ENCODE assay signal across 28 mouse cellular contexts in genomic region chr5:123822706-123823105, GRCm38 (mm10). TPM values are rescaled to one million over a fixed set of nuclear protein-coding genes. Genes with fewer than 3 reads are reported as not detected.
A peak's percentile ranks its signal among the peaks of the same experiment; 100 is the strongest.
DNase-seq lines count a peak whose midpoint lies in the region; ATAC-seq and TF ChIP-seq lines count a peak whose summit lies in the region.
"Had no signal": no experiment of that assay in that cellular context is flagged by ENCODE, and none has a peak within 500 bp of the region (broad histone marks: within the 10 kb centered on the region; RNA-seq: fewer than 3 reads in every experiment).

No protein-coding gene starts in this region.

- H3K27ac ChIP-seq in forebrain, embryonic 13.5 days, result peak overlapping the region; percentile 31; the same call in 1 of the 2 replicates
- H3K27ac ChIP-seq in forebrain, embryonic 10.5 days, result no peak overlapping the region
- H3K27ac ChIP-seq in layer of hippocampus, adult 2 months, result peak overlapping the region; percentile 40; the same call in 1 of the 2 replicates
- 0 out of 2 replicates have a peak overlapping the region, but pooled peaks have one; percentile 28 for H3K27ac ChIP-seq in neural tube, embryonic 13.5 days (replicated peaks)
- H3K27ac ChIP-seq: kidney, embryonic 15.5 days; neural tube, embryonic 12.5 days had no signal

- WGBS in forebrain, embryonic 13.5 days, result 56% methylated on average over 7 of the region's 7 CpGs
- WGBS in forebrain, embryonic 10.5 days, result 78% methylated on average over 7 of the region's 7 CpGs
- WGBS in neural tube, embryonic 13.5 days, result 60% methylated on average over 7 of the region's 7 CpGs

- H3K27me3 ChIP-seq in forebrain, embryonic 13.5 days, result no peaks in the 10 kb centered on the region
- no peaks in the 10 kb centered on the region for H3K27me3 ChIP-seq in forebrain, embryonic 10.5 days (ENCODE audit: poor library complexity, severe bottlenecking)
- H3K27me3 ChIP-seq in neural tube, embryonic 13.5 days, result no peaks in the 10 kb centered on the region
- H3K27me3 ChIP-seq: heart, embryonic 12.5 days; kidney, embryonic 15.5 days; neural tube, embryonic 12.5 days had no signal

- peaks cover 33% of the 10 kb centered on the region for H3K36me3 ChIP-seq in forebrain, embryonic 13.5 days (ENCODE audit: poor library complexity, severe bottlenecking)
- H3K36me3 ChIP-seq in forebrain, embryonic 10.5 days (replicated peaks), result peaks cover 60% of the 10 kb centered on the region
- no peaks in the 10 kb centered on the region for H3K36me3 ChIP-seq in neural tube, embryonic 13.5 days

- no peak overlapping the region for H3K4me3 ChIP-seq in forebrain, embryonic 13.5 days
- no peak overlapping the region for H3K4me3 ChIP-seq in forebrain, embryonic 10.5 days
- H3K4me3 ChIP-seq in layer of hippocampus, adult 2 months, result no peak overlapping the region
- no peak overlapping the region for H3K4me3 ChIP-seq in neural tube, embryonic 13.5 days
- H3K4me3 ChIP-seq: heart, embryonic 12.5 days; kidney, embryonic 15.5 days; neural tube, embryonic 12.5 days had no signal

- H3K9me3 ChIP-seq in forebrain, embryonic 13.5 days (replicated peaks), result no peaks in the 10 kb centered on the region
- no peaks in the 10 kb centered on the region for H3K9me3 ChIP-seq in forebrain, embryonic 10.5 days
- H3K9me3 ChIP-seq in neural tube, embryonic 13.5 days, result no peaks in the 10 kb centered on the region
- H3K9me3 ChIP-seq: heart, embryonic 12.5 days; kidney, embryonic 15.5 days; neural tube, embryonic 12.5 days had no signal

- H3K9ac ChIP-seq in forebrain, embryonic 13.5 days, result no peak overlapping the region
- no peak overlapping the region for H3K9ac ChIP-seq in neural tube, embryonic 13.5 days
- H3K9ac ChIP-seq: heart, embryonic 12.5 days; kidney, embryonic 15.5 days; neural tube, embryonic 12.5 days had no signal

- H3K4me2 ChIP-seq in forebrain, embryonic 13.5 days, result no peak overlapping the region
- no peak overlapping the region for H3K4me2 ChIP-seq in neural tube, embryonic 13.5 days
- H3K4me2 ChIP-seq: heart, embryonic 12.5 days; kidney, embryonic 15.5 days; neural tube, embryonic 12.5 days had no signal

- no peak for ATAC-seq in forebrain, embryonic 13.5 days
- 0 out of 2 replicates have a peak, but pooled peaks have one; percentile 32 for ATAC-seq in neural tube, embryonic 13.5 days (ENCODE audit: low read depth)
- ATAC-seq: CD4-positive, CD25-positive, alpha-beta regulatory T cell, adult 4 months had no signal

- no peaks in the 10 kb centered on the region for H3K4me1 ChIP-seq in forebrain, embryonic 13.5 days
- no peaks in the 10 kb centered on the region for H3K4me1 ChIP-seq in forebrain, embryonic 10.5 days
- 0 out of 2 replicates have a peak, but pooled peaks cover 8% of the 10 kb centered on the region for H3K4me1 ChIP-seq in neural tube, embryonic 13.5 days (replicated peaks)
- H3K4me1 ChIP-seq: heart, embryonic 12.5 days; neural tube, embryonic 12.5 days had no signal

- TF ChIP-seq CTCF in layer of hippocampus, adult 2 months (conservative IDR thresholded peaks at IDR 0.05), result no peak

- DNase-seq in forebrain, embryonic 10.5 days (ENCODE audit: extremely low spot score, low spot score), result no peak
- no peak for DNase-seq in layer of hippocampus, adult 2 months (ENCODE audit: low spot score in 2 of 2)
- no peak for DNase-seq in layer of hippocampus, adult 8-10 months (ENCODE audit: low spot score in 2 of 2)
- no peak for DNase-seq in neural tube, embryonic 10.5 days (ENCODE audit: extremely low spot score, low spot score)
- DNase-seq in gastrocnemius, adult 8-10 months (ENCODE audit: low spot score in 2 of 2), result no peak
- DNase-seq: adrenal gland, postnatal 36 days; cerebellum, adult 11 months; cerebellum, postnatal 14 days; gastrocnemius, postnatal 10 days; heart, adult 11 months; heart, postnatal 10 days; kidney, adult 11 months; kidney, postnatal 36 days; layer of hippocampus, adult 9-11 months; lung, postnatal 4 days; right cerebral cortex, postnatal 4 days; thymus, postnatal 14 days had no signal

RNA-seq across cellular contexts. Expression of gene Hcar2, which starts 42.6 kb away (rescaled TPM):
- not detected in 2 replicates for polyA plus RNA-seq in forebrain, embryonic 13.5 days (2015; fragmentation: Nextera tagmentation; extraction: Ambion mirVana)
- not detected in 2 replicates for polyA plus RNA-seq in forebrain, embryonic 10.5 days (2016; fragmentation: Nextera tagmentation; extraction: Ambion mirVana)
- total RNA-seq in layer of hippocampus, adult 2 months (2021), result not detected
- 1 to 10 TPM in 2 of 4 experiments, under 1 TPM in 1, not detected in 1; 0.33 to 5.8 (median 5.2) TPM for total RNA-seq in layer of hippocampus, adult 8-10 months (2022)
- 0.21 TPM in 1 of 2 replicates, not detected in the other for polyA plus RNA-seq in neural tube, embryonic 13.5 days (2015; fragmentation: Nextera tagmentation; extraction: Ambion mirVana)
- total RNA-seq in gastrocnemius, adult 8-10 months (2022), result under 1 TPM in 2 of 4 experiments, not detected in 2; 0.13 to 0.25 TPM
- total RNA-seq: ES-E14; megakaryocyte-erythroid progenitor cell, adult 5-6 weeks had no signal
- polyA plus RNA-seq: embryonic facial prominence, embryonic 11.5 days; heart, embryonic 12.5 days; limb, embryonic 11.5 days; neural tube, embryonic 12.5 days had no signal

RNA-seq across cellular contexts. Expression of gene Hcar1, which starts 57.1 kb away (rescaled TPM):
- 0.13 and 0.16 TPM in 2 replicates for polyA plus RNA-seq in forebrain, embryonic 13.5 days (2015; fragmentation: Nextera tagmentation; extraction: Ambion mirVana)
- not detected in 2 replicates for polyA plus RNA-seq in forebrain, embryonic 10.5 days (2016; fragmentation: Nextera tagmentation; extraction: Ambion mirVana)
- 1 to 10 TPM in 1 of 2 experiments, under 1 TPM in 1; 0.69 to 1.0 TPM for total RNA-seq in layer of hippocampus, adult 2 months (2021)
- total RNA-seq in layer of hippocampus, adult 8-10 months (2022), result 1 to 10 TPM; 1.0 to 1.6 (median 1.2) TPM
- 0.42 and 0.52 TPM in 2 replicates for polyA plus RNA-seq in neural tube, embryonic 13.5 days (2015; fragmentation: Nextera tagmentation; extraction: Ambion mirVana)
- under 1 TPM; 0.12 to 0.72 (median 0.32) TPM for total RNA-seq in gastrocnemius, adult 8-10 months (2022)
- total RNA-seq: ES-E14; megakaryocyte-erythroid progenitor cell, adult 5-6 weeks had no signal
- polyA plus RNA-seq: CD4-positive, CD25-positive, alpha-beta regulatory T cell, adult 4 months; liver, adult 2 months; neural tube, embryonic 12.5 days had no signal
